Mouse (Mus musculus) megakaryocyte, embryonic 14.5 days (primary cell): ENCODE data around the gene Ripor3.

Experiments
- FLI1 ChIP-seq: IDR thresholded peaks from 2 replicates; pipeline ENCODE4 v1.6.1; 2012; ENCODE audit warnings: low read length, inconsistent platforms, mixed read lengths
- GATA1 ChIP-seq: IDR thresholded peaks from 3 replicates; pipeline ENCODE4 v1.6.1; 2012; ENCODE audit warnings: mixed read lengths, low read length, inconsistent platforms, borderline replicate concordance

- TF ChIP-seq GATA1 (no peak), FLI1 (no peak)
These were observed 48.9 kb upstream of the Ripor3 start for GRCm38 (mm10) chr2:168059200-168059790.
